Mouse (Mus musculus): ENCODE measurements around the gene Camkk1.
A peak's percentile ranks its signal among the peaks of the same experiment; 100 is the strongest.

The Camkk1 gene

GRCm38 (mm10) chr11:73059630-73060029 is 40.8 kb downstream of the Camkk1 start:
- no peak for DNase-seq

GRCm38 (mm10) chr11:73061413-73061812 is 42.6 kb downstream of the Camkk1 start:
- no peak for DNase-seq

DNA sequence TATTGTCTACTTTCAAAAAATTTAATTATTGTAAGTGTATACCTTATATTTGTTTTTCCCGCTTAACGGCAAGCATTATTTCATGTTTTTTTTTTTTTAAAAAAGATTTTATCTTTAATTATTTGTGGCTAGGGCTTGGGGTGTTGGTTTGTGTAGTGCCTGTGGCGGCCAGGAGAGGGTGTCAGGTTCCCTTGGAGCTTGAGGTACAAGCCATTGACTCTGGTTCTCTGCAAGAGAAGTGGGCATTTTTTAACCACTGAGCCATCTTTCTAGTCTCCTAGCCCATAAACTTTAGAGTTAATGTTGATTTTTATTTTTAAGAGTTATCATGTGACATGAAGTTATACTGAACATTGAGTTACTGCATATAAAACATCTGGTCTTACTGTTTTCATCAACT is 53.0 kb downstream of the Camkk1 start:
- DNase-seq, result peak; percentile 25

GRCm38 (mm10) chr11:73076295-73076694 is 57.5 kb downstream of the Camkk1 start:
- DNase-seq, result no peak

- no peak for DNase-seq
Measured at GRCm38 (mm10) chr11:73076733-73077132, 57.9 kb downstream of the Camkk1 start.

DNA sequence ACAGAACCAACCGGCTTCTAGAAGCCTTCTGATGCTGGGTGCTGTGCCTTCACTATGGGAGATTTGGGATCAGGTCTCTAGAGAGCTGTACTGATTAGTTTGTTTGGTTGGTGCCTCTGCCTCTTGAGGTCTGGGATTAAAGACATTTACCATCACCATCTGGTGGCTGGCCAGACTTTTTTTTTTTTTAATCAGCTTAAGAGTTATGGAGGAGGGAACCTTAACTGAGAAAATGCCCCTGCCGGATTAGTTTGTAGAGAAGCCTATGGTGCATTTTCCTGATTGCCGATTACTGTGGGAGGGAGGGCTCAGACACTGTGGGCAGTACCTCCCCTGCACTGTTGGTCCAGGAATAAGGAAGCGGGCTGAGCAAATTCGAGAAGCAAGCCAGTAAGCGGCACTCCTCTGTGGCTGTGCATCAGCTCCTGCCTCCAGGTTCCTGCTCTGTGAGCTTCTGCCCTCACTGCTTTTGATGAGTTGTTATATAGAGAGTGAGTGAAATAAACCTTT is 58.5 kb downstream of the Camkk1 start:
- DNase-seq, result no peak

DNA sequence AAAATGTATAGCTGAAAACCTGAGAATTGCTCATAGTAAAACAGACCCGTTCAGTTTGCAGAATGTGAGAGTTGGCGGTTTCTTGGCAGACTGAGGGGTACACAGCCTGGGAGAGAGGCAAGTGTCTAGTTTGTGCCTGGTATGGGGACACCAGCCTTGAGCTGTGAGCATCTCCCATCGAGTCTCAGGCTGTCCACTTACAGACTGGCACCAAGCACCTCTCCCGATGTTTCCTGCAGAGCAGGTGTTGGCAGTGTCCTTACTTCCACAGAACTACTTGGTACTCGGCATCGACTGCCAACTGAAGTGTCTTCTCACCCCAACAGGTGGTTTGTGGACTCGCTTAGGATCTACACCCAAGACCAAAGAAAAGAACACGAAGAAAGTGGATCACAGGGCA is 59.8 kb downstream of the Camkk1 start:
- no peak for DNase-seq

- no peak for DNase-seq
Measured at GRCm38 (mm10) chr11:73080306-73080705, 61.5 kb downstream of the Camkk1 start.

- peak; percentile 26 for DNase-seq
Measured at GRCm38 (mm10) chr11:73084303-73084702, 65.5 kb downstream of the Camkk1 start.

GRCm38 (mm10) chr11:73084804-73085231 is 66.0 kb downstream of the Camkk1 start:
- no peak for DNase-seq

GRCm38 (mm10) chr11:73085391-73085790 is 66.6 kb downstream of the Camkk1 start:
- DNase-seq, result no peak

DNA sequence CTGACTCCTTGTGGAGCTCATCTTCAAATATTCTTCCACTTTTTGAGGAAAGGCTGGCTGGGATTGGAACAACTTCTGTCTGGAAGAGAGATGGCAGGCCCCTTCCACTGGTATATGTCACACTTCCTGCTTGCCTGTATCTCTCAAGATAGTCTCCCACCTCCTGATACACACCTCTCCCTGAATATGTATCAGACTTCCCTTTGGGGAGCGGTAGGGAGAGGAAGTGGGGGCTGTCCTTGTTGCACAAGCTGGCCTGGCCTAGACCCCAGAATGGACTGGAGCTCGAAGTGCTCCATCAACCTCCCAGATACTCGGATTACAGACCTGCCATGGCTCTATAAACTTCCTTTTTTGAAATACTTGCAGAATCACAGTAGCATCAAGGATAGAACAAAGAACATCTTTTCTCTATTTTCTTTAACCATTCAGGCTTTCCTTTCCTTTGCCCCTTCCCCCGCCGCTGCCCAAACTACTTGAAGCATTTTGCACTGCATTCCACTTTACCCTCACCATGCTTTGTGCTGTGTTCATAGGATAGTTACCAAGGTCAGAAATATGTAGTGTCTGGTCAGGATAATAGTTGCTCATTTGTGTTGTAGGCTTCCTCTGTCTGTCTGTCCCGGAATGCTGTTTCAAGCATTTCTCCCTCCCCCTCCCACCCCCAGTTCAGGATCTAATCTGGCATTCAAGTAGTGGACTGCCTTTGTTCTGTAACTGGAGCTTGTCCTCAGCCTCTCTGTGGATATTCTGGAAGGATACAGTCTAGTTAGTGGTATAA is 69.1 kb downstream of the Camkk1 start:
- peak; percentile 11 for DNase-seq

DNA sequence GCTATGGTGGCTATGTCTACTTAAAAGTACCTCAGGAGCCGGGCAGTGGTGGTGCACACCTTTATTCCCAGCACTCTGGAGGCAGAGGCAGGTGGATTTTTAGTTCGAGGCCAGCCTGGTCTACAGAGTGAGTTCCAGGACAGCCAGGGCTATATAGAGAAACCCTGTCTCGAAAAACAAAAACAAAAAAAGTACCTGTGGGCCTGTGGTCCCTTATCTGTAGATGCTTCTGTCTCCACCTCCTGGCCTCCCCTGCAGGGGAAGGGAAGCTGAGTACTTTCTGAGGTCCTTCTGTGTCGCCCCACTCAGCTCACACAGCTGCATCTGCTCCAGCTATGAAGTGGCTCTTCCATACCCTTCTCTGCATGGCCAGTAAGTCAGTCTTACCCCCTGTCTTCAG is 71.5 kb downstream of the Camkk1 start, which contains the start of gene Itgae:
Itgae (plus strand) TSS at position 301 of the 400 bp plus-strand sequence.
- DNase-seq, result no peak

- no peak for DNase-seq
Measured at GRCm38 (mm10) chr11:73090826-73091225, 72.0 kb downstream of the Camkk1 start.

All from embryo, embryonic 11 days (tissue).